Mouse (Mus musculus): ENCODE measurements around the gene Aldh5a1.

Gene Aldh5a1

GRCm38 (mm10) chr13:24866430-24867402, 70.7 kb downstream of the Aldh5a1 start:
- DNase-seq (ENCODE audit: low spot score), result no peak

GRCm38 (mm10) chr13:24862520-24862919, 74.9 kb downstream of the Aldh5a1 start:
- peak; percentile 40 for DNase-seq (ENCODE audit: low spot score)

- no peak for DNase-seq (ENCODE audit: low spot score)
Measured at GRCm38 (mm10) chr13:24862021-24862420, 75.4 kb downstream of the Aldh5a1 start.

GRCm38 (mm10) chr13:24861084-24861483, 76.4 kb downstream of the Aldh5a1 start:
- DNase-seq (ENCODE audit: low spot score), result no peak

DNA sequence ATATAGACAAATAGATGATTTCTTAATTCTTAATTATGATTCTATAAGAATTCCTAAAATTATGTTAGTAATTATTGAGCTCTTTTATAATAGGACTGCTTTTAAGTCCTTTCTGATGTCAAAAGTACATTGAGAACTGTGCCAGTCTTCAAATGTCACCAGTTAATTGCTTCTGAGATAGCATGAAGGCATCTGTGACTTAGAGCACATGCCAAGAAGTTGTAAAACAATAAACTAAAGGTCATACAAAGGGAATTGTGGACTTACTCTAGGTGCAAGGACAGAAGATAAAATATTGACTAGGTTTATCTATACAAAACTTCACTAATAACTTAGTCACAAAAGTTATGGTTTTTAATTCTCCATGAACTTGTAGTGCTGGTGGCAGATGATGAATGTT, 78.3 kb downstream of the Aldh5a1 start:
- no peak for DNase-seq (ENCODE audit: low spot score)

Data from ovary, postnatal 36 days (tissue).